Mouse (Mus musculus) liver, adult (tissue): ENCODE results near the gene Sft2d1.
A peak's percentile ranks its signal among the peaks of the same experiment; 100 is the strongest.

Source experiments
- GATA4 ChIP-seq: IDR thresholded peaks from 2 replicates; pipeline ENCODE4 v1.6.1; 2014; ENCODE audit warnings: mild to moderate bottlenecking, low read length; ENCODE audit not compliant: insufficient replicate concordance

Gene Sft2d1

GRCm38 (mm10) chr17:8310838-8311614 is at the start of gene Sft2d1:
Gene Sft2d1, plus strand, starts transcription at chr17:8311102.
- peak; percentile 96; the same call in 1 of the 2 replicates for TF ChIP-seq GATA4

- TF ChIP-seq GATA4 = peak; percentile 95
These were observed 38.7 kb upstream of the Sft2d1 start for GRCm38 (mm10) chr17:8272054-8272749.

GRCm38 (mm10) chr17:8272951-8273350 is 38.0 kb upstream of the Sft2d1 start:
- TF ChIP-seq GATA4 = peak; percentile 93

DNA sequence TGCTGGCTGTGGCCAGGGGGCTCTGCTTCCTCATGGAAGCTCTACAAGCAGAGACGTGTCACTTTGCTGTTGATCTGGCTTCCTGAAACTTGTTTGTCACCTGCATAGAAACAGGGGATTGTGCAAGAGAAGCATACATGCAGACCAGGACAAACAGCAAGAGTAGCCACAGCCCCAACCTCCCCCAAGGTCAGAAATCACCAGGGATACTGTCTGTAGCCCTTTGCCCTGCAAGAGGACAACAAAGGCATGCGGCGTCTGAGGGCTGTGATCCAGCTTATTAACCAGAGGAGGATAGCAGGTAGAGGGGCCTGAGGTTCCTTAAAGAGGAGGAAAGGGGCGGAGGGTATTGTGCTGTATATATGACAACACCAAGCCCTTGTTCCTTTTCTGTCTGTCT is 34.8 kb upstream of the Sft2d1 start:
- no peak for TF ChIP-seq GATA4

GRCm38 (mm10) chr17:8276680-8277079 is 34.2 kb upstream of the Sft2d1 start:
- no peak for TF ChIP-seq GATA4

- TF ChIP-seq GATA4 = no peak
These were observed 33.6 kb upstream of the Sft2d1 start for GRCm38 (mm10) chr17:8277266-8277665.

DNA sequence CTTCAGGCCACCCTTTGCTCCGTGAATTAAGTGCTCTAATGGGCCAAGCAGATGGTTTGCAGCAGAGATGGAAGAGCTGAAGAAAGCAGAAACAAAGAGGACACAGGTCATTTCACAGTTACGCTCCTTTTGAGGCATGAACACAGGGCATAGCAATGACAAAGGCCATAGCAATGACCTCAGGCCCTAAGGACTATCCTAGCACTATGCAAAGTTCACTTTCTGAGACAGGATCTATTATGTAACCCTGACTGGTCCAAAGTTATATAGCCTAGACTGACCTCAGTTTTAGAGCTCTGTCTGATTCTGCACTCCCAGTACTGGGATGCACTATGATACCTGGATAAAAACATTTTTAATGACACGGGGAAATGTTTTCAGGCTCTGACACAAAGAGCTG is 32.5 kb upstream of the Sft2d1 start:
- no peak for TF ChIP-seq GATA4

- TF ChIP-seq GATA4 = no peak
These were observed 27.9 kb upstream of the Sft2d1 start, which contains the start of gene Mpc1 for GRCm38 (mm10) chr17:8282821-8283525. Gene Mpc1, plus strand, starts transcription at chr17:8282904.

DNA sequence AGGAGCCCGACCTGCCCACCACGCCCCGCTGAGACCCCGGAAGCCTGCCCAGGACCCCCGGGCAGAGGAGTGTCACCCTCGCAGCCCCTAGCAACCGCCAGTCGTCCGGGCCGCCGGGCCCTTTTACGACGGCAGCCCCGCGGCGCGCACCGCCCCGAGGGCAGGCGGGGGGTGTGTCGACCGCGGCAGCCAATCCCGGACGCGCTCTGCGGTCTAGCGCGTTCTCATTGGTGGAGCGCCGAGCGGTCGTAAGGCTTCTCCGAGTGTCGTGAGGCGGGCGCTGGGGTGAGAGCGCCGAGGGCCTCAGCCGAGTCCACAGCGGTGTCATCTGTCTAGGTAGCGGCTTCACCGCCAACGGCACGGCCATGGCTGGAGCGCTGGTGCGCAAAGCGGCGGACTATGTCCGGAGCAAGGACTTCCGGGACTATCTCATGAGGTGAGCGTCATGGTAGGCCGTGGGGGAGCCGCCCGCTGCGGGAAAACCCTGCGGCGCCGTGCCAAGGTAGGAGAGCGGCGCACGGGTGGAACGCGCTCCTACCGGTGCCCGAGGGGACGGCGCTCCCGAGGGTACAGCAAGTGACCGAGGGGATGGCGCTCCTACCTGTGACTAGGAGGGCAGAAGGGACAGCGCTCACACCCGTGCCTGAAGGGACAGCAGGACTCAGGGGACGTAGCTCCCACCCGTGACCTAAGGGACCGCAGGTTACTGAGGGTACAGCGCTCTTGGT is 27.2 kb upstream of the Sft2d1 start:
- TF ChIP-seq GATA4 = peak; percentile 7; the same call in 1 of the 2 replicates

DNA sequence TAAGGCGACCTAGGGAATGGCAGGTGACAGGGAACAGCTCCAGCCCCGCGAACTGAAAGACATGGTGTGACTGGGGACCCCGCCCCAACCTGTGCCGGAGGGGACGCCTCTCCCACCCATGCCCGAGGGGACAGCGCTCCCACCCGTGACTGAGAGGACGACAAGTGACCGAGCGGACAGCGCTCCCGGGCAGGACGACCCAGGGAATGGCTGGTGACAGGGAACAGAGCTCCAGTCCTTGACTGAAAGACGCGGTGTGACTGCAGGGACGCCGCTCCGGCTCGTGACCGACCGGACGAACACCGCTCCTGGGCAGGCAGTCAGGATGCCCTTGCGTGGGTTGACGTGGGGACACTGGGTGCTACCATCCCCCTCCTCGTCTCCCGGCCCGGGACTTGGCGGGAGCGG is 26.6 kb upstream of the Sft2d1 start:
- no peak for TF ChIP-seq GATA4

GRCm38 (mm10) chr17:8285056-8285455 is 25.8 kb upstream of the Sft2d1 start:
- no peak for TF ChIP-seq GATA4

DNA sequence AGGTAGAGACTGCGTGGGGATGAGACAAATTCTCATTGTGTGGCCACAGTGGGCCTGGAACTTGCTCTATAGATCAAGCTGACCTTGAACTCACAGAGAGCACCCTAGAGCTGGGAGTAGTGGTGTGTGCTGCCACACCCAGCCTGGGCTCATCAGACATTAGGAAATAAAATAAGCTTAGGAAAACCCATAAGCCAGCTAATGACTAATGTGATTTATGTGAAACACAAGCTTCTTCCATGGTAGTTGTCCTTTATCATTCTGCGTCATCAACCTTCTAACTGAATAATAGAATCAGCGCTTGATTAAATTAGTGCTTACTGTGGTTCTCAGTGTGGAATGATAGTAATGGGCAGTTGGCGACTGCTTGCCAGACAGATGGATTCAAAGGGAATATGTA is 23.9 kb upstream of the Sft2d1 start:
- no peak for TF ChIP-seq GATA4

- TF ChIP-seq GATA4 = no peak
These were observed 20.8 kb upstream of the Sft2d1 start for GRCm38 (mm10) chr17:8289993-8290679.

GRCm38 (mm10) chr17:8290736-8291135 is 20.2 kb upstream of the Sft2d1 start:
- TF ChIP-seq GATA4 = no peak
